Mouse (Mus musculus): ENCODE results near the gene Herpud1. TPM values are rescaled to one million over a fixed set of nuclear protein-coding genes. Genes with fewer than 3 reads are reported as not detected.
A peak's percentile ranks its signal among the peaks of the same experiment; 100 is the strongest.

Herpud1 gene
- 57.3 and 59.5 TPM in 2 replicates for polyA plus RNA-seq (2016; fragmentation: Nextera tagmentation; extraction: Ambion mirVana)

DNA sequence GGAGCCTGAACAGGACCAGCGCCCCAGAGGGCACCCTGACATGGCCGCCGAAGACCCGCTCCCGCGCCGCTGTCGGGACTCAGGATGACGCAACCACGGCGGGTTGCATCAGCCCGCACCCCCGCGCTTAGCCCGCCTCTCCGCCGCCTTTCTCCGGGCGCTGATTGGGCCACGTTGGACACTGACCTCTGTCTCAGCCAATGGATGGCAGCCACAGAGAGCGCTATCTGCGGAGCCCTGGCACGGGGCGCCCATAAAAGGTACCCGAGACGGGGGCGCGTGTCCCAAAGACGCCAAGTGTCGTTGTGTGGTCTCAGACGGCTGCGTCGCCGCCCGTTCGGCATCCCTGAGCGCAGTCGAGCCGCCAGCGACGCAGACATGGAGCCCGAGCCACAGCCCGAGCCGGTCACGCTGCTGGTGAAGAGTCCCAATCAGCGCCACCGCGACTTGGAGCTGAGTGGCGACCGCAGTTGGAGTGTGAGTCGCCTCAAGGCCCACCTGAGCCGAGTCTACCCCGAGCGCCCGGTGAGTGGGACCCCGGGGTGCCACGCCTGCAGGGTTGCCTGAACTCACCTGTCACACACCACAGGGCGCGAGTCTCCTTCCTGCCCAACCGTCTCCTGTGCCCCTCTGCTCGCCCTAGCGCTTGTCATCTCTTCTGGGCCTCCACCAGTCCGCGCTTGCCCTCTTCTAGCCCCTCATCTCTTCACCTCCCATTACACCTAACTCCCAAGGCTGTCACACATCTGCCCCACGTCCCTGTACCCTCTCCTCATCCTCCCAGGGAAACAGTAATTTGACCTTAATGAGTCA lies at the start of gene Herpud1:
Herpud1 (plus strand) TSS at position 225 of the 813 bp plus-strand sequence.
- Histone ChIP-seq H3K4me1 (replicated peaks) (peaks cover 18% of the 10 kb centered on the region), H3K9me3 (no peaks in the 10 kb centered on the region), H3K36me3 (peaks cover 23% of the 10 kb centered on the region), H3K27ac (peak within 1 kb of the TSS; percentile 96), H3K4me3 (peak within 1 kb of the TSS; percentile 82), H3K27me3 (ENCODE audit: insufficient read depth, poor library complexity, severe bottlenecking) (no peaks in the 10 kb centered on the region)
- peak; percentile 97 for DNase-seq (ENCODE audit: low spot score)
- WGBS, result under 1% methylated on average over 65 of the region's 65 CpGs

GRCm38 (mm10) chr8:94337559-94337958 lies 48.7 kb upstream of the Herpud1 start:
- peaks cover 12% of the 10 kb centered on the region; the same call in 1 of the 2 replicates for H3K4me1 ChIP-seq (replicated peaks)
- no peak overlapping the region for H3K27ac ChIP-seq
- no peak overlapping the region for H3K4me3 ChIP-seq
- no peaks in the 10 kb centered on the region for H3K36me3 ChIP-seq
- H3K27me3 ChIP-seq (ENCODE audit: insufficient read depth, poor library complexity, severe bottlenecking), result no peaks in the 10 kb centered on the region
- no peaks in the 10 kb centered on the region for H3K9me3 ChIP-seq
- 85% methylated on average over 8 of the region's 8 CpGs for WGBS
- no peak for DNase-seq (ENCODE audit: low spot score)

DNA sequence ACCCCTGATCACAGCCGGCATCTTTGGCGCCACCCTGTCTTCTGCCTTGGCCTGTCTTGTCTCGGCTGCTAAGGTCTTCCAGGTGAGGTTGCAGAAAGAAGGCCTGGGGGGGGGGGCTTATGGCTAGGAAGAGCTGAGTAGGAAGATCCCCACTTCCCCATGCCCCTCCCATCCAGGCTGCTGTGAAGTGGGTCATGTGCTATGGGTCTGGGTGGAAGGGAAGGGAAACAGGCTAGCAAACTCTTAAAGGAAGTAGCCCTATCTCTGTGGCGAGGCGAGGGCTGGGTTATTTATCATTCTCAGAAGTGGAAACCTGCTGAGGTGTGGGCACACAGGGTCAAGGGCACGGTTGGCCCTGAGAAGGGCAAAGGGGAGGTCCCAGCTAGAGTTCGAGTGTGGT lies 45.4 kb upstream of the Herpud1 start:
- 90% methylated on average over 7 of the region's 7 CpGs for WGBS
- Histone ChIP-seq H3K36me3 (no peaks in the 10 kb centered on the region), H3K9me3 (no peaks in the 10 kb centered on the region), H3K27ac (no peak overlapping the region), H3K27me3 (ENCODE audit: insufficient read depth, poor library complexity, severe bottlenecking) (no peaks in the 10 kb centered on the region), H3K4me1 (replicated peaks) (no peaks in the 10 kb centered on the region), H3K4me3 (no peak overlapping the region)
- DNase-seq (ENCODE audit: low spot score), result no peak

DNA sequence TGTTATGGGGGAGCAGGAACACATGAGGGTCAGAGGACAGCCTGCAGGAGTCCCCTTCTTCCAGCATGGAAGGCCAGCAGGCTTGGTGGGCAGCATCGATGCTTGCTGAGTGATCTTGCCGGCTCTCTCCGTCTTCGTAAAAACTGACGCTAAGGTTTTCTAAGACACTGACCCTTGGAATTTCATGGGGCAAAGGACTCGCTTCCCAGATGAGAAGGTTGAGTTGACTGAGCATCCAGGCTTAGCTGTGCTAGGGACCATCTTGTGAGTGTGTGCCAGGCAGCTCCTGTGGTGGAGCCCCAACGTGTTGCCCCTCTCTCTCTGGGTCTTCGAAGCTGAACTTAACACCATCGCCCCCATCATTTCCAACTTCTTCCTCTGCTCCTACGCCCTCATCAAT lies 43.5 kb upstream of the Herpud1 start:
- Histone ChIP-seq H3K27me3 (ENCODE audit: insufficient read depth, poor library complexity, severe bottlenecking) (no peaks in the 10 kb centered on the region), H3K4me1 (replicated peaks) (no peaks in the 10 kb centered on the region), H3K36me3 (no peaks in the 10 kb centered on the region), H3K27ac (no peak overlapping the region), H3K4me3 (no peak overlapping the region), H3K9me3 (no peaks in the 10 kb centered on the region)
- no peak for DNase-seq (ENCODE audit: low spot score)
- WGBS, result 87% methylated on average over 10 of the region's 10 CpGs

DNA sequence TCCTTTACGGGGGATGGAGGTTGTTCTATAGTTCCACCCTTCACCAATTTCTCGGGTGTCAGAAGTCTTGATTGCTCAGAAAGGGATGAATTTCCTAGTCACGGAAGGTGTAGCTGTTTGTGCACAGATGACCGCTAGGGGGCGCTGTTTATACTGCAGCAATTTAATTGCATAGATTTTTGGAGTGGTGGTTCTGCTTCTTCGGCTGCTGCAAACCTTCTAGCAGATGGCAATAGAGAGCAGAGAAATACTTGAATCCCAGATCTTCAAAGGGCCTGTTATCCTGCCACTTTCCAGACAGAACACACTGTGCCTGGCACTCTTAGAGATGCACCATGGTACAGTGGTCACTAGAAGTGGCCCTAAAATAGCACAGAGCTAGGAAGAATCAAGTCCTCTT lies 42.9 kb upstream of the Herpud1 start:
- Histone ChIP-seq H3K9me3 (no peaks in the 10 kb centered on the region), H3K4me1 (replicated peaks) (no peaks in the 10 kb centered on the region; the same call in 1 of the 2 replicates), H3K27me3 (ENCODE audit: insufficient read depth, poor library complexity, severe bottlenecking) (no peaks in the 10 kb centered on the region), H3K27ac (no peak overlapping the region), H3K36me3 (no peaks in the 10 kb centered on the region), H3K4me3 (no peak overlapping the region)
- WGBS, result 19% methylated on average over 6 of the region's 6 CpGs
- peak; percentile 59 for DNase-seq (ENCODE audit: low spot score)

DNA sequence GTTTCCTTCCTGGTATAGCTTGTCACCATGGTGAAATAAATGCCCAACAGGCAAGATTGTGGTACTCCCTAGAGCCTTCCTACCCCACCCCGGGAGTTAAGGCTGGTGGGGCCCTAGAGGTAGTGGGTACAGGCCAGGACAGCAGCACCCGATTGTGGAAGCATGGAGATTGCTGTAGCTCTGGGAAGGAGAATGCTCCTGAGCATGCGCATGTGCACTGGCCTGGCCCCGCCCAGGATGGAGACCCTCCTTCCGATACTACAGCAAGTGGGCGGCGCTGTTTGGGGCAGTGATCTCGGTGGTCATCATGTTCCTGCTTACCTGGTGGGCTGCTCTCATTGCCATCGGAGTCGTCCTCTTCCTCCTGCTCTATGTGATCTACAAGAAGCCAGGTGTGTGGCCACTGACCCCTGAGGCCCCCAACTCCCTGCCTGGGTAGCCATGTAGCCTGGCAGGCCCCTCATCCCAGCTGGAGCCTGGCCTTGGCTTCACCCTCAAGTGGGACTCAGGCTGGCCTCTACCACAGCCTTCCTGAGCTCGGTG lies 42.4 kb upstream of the Herpud1 start:
- DNase-seq (ENCODE audit: low spot score), result no peak
- Histone ChIP-seq H3K4me1 (replicated peaks) (no peaks in the 10 kb centered on the region; the same call in 1 of the 2 replicates), H3K27ac (no peak overlapping the region), H3K4me3 (no peak overlapping the region), H3K27me3 (ENCODE audit: insufficient read depth, poor library complexity, severe bottlenecking) (no peaks in the 10 kb centered on the region), H3K9me3 (no peaks in the 10 kb centered on the region), H3K36me3 (no peaks in the 10 kb centered on the region)
- WGBS, result 85% methylated on average over 11 of the region's 11 CpGs

GRCm38 (mm10) chr8:94345657-94346056 lies 40.6 kb upstream of the Herpud1 start:
- no peak overlapping the region for H3K4me3 ChIP-seq
- 87% methylated on average over 4 of the region's 4 CpGs for WGBS
- no peak overlapping the region for H3K27ac ChIP-seq
- no peaks in the 10 kb centered on the region for H3K27me3 ChIP-seq (ENCODE audit: insufficient read depth, poor library complexity, severe bottlenecking)
- H3K36me3 ChIP-seq, result no peaks in the 10 kb centered on the region
- no peaks in the 10 kb centered on the region for H3K9me3 ChIP-seq
- no peaks in the 10 kb centered on the region; the same call in 1 of the 2 replicates for H3K4me1 ChIP-seq (replicated peaks)
- no peak for DNase-seq (ENCODE audit: low spot score)

DNA sequence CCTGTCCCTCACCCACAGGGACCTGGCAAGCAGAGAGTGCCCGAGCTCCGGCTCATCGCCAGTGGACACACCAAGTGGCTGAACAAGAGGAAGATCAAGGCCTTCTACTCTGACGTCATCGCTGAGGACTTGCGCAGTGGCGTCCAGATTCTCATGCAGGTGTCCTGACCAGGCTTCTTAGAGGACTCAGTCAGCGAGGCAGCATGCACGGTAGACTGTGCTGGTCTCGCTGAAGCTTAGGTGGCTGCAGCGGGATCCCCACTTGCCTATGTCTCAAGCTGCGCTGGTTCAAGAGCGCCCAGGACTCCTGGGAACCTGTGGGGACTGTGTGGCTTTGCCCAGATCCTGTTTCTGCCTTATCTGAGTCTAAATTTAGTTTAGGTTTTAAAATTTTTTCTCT lies 40.0 kb upstream of the Herpud1 start:
- no peak overlapping the region for H3K27ac ChIP-seq
- no peaks in the 10 kb centered on the region for H3K9me3 ChIP-seq
- no peaks in the 10 kb centered on the region for H3K36me3 ChIP-seq
- no peaks in the 10 kb centered on the region for H3K27me3 ChIP-seq (ENCODE audit: insufficient read depth, poor library complexity, severe bottlenecking)
- WGBS, result 93% methylated on average over 13 of the region's 13 CpGs
- no peak for DNase-seq (ENCODE audit: low spot score)
- no peaks in the 10 kb centered on the region; the same call in 1 of the 2 replicates for H3K4me1 ChIP-seq (replicated peaks)
- H3K4me3 ChIP-seq, result no peak overlapping the region

- Histone ChIP-seq H3K9me3 (no peaks in the 10 kb centered on the region), H3K4me3 (no peak overlapping the region), H3K27ac (no peak overlapping the region), H3K36me3 (no peaks in the 10 kb centered on the region), H3K27me3 (ENCODE audit: insufficient read depth, poor library complexity, severe bottlenecking) (no peaks in the 10 kb centered on the region), H3K4me1 (replicated peaks) (no peaks in the 10 kb centered on the region; the same call in 1 of the 2 replicates)
- DNase-seq (ENCODE audit: low spot score), result no peak
- WGBS, result 85% methylated on average over 9 of the region's 9 CpGs
Measured at GRCm38 (mm10) chr8:94348425-94348824, 37.8 kb upstream of the Herpud1 start.

DNA sequence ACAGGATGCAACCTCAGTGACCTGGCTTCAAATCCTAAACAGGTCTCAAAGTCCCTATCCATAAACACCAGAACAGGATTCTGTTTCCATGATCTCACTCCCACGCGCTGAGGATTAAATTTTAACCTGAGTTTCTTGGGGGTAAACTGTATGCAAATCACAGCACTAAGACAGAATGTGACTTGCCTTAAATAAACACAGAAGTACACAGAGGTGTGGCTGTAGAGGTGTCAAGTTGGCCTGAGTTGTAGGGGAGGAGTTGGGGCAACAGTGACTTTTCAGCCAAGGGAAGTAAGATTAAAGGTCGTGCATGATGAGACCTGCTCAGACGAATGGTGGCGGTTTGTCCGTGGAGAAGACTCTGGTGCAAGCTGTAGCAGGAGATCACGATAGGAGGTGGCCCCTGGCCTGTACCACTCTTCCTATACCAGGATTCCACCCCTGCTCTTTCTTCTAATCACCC lies 32.1 kb upstream of the Herpud1 start:
- H3K4me1 ChIP-seq (replicated peaks), result no peaks in the 10 kb centered on the region
- H3K4me3 ChIP-seq, result no peak overlapping the region
- H3K9me3 ChIP-seq, result no peaks in the 10 kb centered on the region
- H3K27me3 ChIP-seq (ENCODE audit: insufficient read depth, poor library complexity, severe bottlenecking), result no peaks in the 10 kb centered on the region
- no peak for DNase-seq (ENCODE audit: low spot score)
- H3K36me3 ChIP-seq, result no peaks in the 10 kb centered on the region
- 91% methylated on average over 7 of the region's 7 CpGs for WGBS
- no peak overlapping the region for H3K27ac ChIP-seq

DNA sequence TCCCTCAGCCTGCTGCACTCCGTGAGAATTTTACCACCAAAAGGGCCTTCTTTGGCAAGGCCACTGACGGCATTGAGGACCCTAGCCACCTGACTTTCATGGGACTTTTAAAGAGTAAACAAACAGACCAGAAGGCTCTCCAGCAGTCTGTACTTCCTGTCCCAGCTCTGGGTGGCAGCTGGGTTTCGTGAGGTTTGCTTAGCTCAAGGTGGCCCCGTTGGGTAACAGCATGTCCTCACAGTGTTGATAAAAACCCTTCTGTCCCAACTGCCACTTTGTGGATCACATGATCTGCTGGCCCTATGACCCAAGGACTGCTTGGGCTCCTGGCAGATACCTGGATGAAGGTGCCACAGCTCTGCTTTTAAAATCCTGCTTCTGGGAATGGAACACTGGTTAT lies 31.7 kb upstream of the Herpud1 start:
- WGBS, result 73% methylated on average over 4 of the region's 4 CpGs

GRCm38 (mm10) chr8:94357220-94357619 lies 29.0 kb upstream of the Herpud1 start:
- no peak for DNase-seq (ENCODE audit: low spot score)
- WGBS, result 86% methylated on average over 6 of the region's 6 CpGs
- H3K9me3 ChIP-seq, result no peaks in the 10 kb centered on the region
- H3K4me1 ChIP-seq (replicated peaks), result no peaks in the 10 kb centered on the region
- no peaks in the 10 kb centered on the region for H3K36me3 ChIP-seq
- H3K27ac ChIP-seq, result no peak overlapping the region
- no peaks in the 10 kb centered on the region for H3K27me3 ChIP-seq (ENCODE audit: insufficient read depth, poor library complexity, severe bottlenecking)
- H3K4me3 ChIP-seq, result no peak overlapping the region

More for the DNA sequence above, 31.7 kb upstream of the Herpud1 start:
- Histone ChIP-seq H3K36me3 (no peaks in the 10 kb centered on the region), H3K9me3 (no peaks in the 10 kb centered on the region), H3K27ac (no peak overlapping the region), H3K27me3 (ENCODE audit: insufficient read depth, poor library complexity, severe bottlenecking) (no peaks in the 10 kb centered on the region), H3K4me1 (replicated peaks) (no peaks in the 10 kb centered on the region), H3K4me3 (no peak overlapping the region)
- DNase-seq (ENCODE audit: low spot score), result no peak

DNA sequence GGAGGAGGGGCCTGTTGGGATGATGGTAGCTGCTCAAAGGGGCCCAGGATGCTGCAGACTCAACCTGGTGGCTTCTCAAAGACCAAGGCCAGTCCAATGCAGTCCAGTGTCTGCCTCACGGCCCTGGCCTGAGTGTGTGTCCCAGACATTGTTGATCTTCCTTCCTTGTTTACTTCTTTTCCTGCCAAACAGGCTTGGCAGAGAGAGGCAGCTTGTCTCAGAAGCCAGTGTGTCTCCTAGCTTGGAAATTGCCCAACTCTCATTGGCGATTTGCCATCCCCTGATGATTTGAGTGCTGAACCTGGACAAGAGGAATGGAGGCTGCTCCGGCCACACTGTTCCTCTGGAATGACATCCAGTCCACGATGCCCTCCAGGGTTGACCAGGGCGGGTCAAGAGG lies 27.7 kb upstream of the Herpud1 start:
- 79% methylated on average over 5 of the region's 5 CpGs for WGBS
- no peak for DNase-seq (ENCODE audit: low spot score)
- Histone ChIP-seq H3K27ac (no peak overlapping the region), H3K27me3 (ENCODE audit: insufficient read depth, poor library complexity, severe bottlenecking) (no peaks in the 10 kb centered on the region), H3K4me1 (replicated peaks) (no peaks in the 10 kb centered on the region), H3K36me3 (no peaks in the 10 kb centered on the region), H3K9me3 (no peaks in the 10 kb centered on the region), H3K4me3 (no peak overlapping the region)
